Mouse (Mus musculus): ENCODE data around the gene Adap1. TPM values are rescaled to one million over a fixed set of nuclear protein-coding genes. Genes with fewer than 3 reads are reported as not detected.

Gene Adap1
- polyA plus RNA-seq, 1 experiment from 2014 or later, result 13.8 TPM

DNA sequence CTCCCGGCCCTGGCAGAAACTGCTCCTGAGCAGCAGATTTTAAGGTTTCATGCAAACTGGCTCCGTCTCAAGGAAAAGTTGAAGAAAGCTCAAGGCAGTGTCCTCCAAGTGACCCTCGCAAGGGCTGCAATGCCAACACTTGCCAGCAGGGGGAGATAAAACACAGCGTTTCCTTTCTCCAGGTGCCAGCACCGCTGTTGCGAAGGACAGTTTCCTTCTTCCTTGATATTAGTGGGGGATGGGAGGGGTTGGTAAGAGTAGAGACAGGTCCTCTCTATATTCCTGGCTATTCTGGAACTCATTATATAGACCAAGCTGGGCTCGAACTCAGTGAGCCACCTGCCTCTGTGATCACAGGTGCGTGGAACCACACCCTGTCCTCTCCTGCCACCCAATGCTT lies 6.3 kb upstream of the Adap1 start:
- Histone ChIP-seq H3K4me3 (ENCODE audit: low read depth, low read length) (no peak overlapping the region), H3K4me1 (replicated peaks; ENCODE audit: control insufficient read depth, insufficient read depth) (no peaks in the 10 kb centered on the region), H3K4me2 (replicated peaks; ENCODE audit: low read depth) (no peak overlapping the region), H3K9ac (ENCODE audit: low read length) (no peak overlapping the region), H3K27me3 (ENCODE audit: control insufficient read depth, insufficient read depth, low read length) (no peaks in the 10 kb centered on the region), H3K9me3 (ENCODE audit: control insufficient read depth, low read length) (no peaks in the 10 kb centered on the region), H3K27ac (replicated peaks) (peak overlapping the region; percentile 88), H3K36me3 (ENCODE audit: control insufficient read depth, insufficient read depth, low read length) (peaks cover 3% of the 10 kb centered on the region; the same call in 1 of the 2 replicates)
- peak; percentile 99 for TF ChIP-seq CTCF (IDR thresholded peaks at IDR 0.05; ENCODE audit: low read depth)
- TF ChIP-seq EP300 (optimal IDR thresholded peaks at IDR 0.05), result no peak
- 15% methylated on average over 8 of the region's 8 CpGs for WGBS
- peak; percentile 27 for ATAC-seq (ENCODE audit: low FRiP score, low TSS enrichment)
- peak; percentile 91 for DNase-seq (ENCODE audit: low spot score)

GRCm38 (mm10) chr5:139330766-139331165 lies 5.3 kb upstream of the Adap1 start:
- WGBS, result 54% methylated on average over 7 of the region's 7 CpGs
- no peak overlapping the region for H3K4me3 ChIP-seq (ENCODE audit: low read depth, low read length)
- no peak for DNase-seq (ENCODE audit: low spot score)
- H3K27ac ChIP-seq (replicated peaks), result 0 out of 2 replicates have a peak overlapping the region, but pooled peaks have one; percentile 24
- no peaks in the 10 kb centered on the region for H3K4me1 ChIP-seq (replicated peaks; ENCODE audit: control insufficient read depth, insufficient read depth)
- no peak for ATAC-seq (ENCODE audit: low FRiP score, low TSS enrichment)
- H3K9ac ChIP-seq (ENCODE audit: low read length), result no peak overlapping the region
- H3K4me2 ChIP-seq (replicated peaks; ENCODE audit: low read depth), result no peak overlapping the region
- no peak for TF ChIP-seq EP300 (optimal IDR thresholded peaks at IDR 0.05)
- TF ChIP-seq CTCF (IDR thresholded peaks at IDR 0.05; ENCODE audit: low read depth), result no peak
- no peaks in the 10 kb centered on the region for H3K9me3 ChIP-seq (ENCODE audit: control insufficient read depth, low read length)
- H3K27me3 ChIP-seq (ENCODE audit: control insufficient read depth, insufficient read depth, low read length), result no peaks in the 10 kb centered on the region
- H3K36me3 ChIP-seq (ENCODE audit: control insufficient read depth, insufficient read depth, low read length), result no peaks in the 10 kb centered on the region

- TF ChIP-seq EP300 (optimal IDR thresholded peaks at IDR 0.05), result no peak
- no peak for TF ChIP-seq CTCF (IDR thresholded peaks at IDR 0.05; ENCODE audit: low read depth)
- Histone ChIP-seq H3K9ac (ENCODE audit: low read length) (no peak overlapping the region), H3K9me3 (ENCODE audit: control insufficient read depth, low read length) (no peaks in the 10 kb centered on the region), H3K4me2 (replicated peaks; ENCODE audit: low read depth) (no peak overlapping the region), H3K27me3 (ENCODE audit: control insufficient read depth, insufficient read depth, low read length) (no peaks in the 10 kb centered on the region), H3K4me3 (ENCODE audit: low read depth, low read length) (no peak overlapping the region), H3K36me3 (ENCODE audit: control insufficient read depth, insufficient read depth, low read length) (no peaks in the 10 kb centered on the region), H3K27ac (replicated peaks) (no peak overlapping the region), H3K4me1 (replicated peaks; ENCODE audit: control insufficient read depth, insufficient read depth) (0 out of 2 replicates have a peak, but pooled peaks cover 2% of the 10 kb centered on the region)
- ATAC-seq (ENCODE audit: low FRiP score, low TSS enrichment), result no peak
- DNase-seq (ENCODE audit: low spot score), result no peak
- WGBS, result 67% methylated on average over 7 of the region's 7 CpGs
These were observed 2.2 kb upstream of the Adap1 start for GRCm38 (mm10) chr5:139327634-139328020.

DNA sequence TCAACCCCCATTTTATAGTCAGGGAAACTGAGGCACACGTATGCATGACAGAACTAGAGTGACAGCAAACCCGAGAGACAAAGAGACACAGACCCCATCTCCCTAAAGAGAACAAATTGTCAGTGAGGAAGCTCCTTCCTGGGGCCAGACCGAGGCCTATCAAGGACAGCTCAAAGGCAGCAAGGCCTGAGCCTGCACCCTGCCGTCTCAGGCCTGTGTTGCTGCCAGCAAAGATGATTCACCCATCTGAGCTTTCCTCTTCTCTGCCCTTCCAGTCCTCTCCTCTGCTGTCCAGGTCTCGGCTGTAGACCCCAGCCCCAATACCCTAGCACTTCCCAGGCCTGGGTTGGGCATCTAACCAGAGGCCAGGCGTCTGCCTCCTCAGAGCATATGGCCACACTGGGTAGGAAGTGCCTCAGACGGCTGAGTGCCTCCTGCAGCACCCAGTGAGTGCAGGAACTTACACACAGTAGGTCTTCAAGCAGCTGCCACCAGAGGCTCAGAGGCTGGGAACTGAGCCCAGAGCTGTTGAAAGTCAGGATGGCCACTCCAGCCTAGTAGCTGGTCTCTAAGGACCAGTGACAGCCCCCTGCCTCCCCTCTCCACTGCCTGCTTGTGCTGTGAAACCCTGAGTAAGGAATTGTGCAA lies 1.7 kb upstream of the Adap1 start:
- H3K4me3 ChIP-seq (ENCODE audit: low read depth, low read length), result no peak overlapping the region
- no peak overlapping the region for H3K4me2 ChIP-seq (replicated peaks; ENCODE audit: low read depth)
- WGBS, result 75% methylated on average over 7 of the region's 7 CpGs
- H3K9me3 ChIP-seq (ENCODE audit: control insufficient read depth, low read length), result no peaks in the 10 kb centered on the region
- no peaks in the 10 kb centered on the region for H3K27me3 ChIP-seq (ENCODE audit: control insufficient read depth, insufficient read depth, low read length)
- 0 out of 2 replicates have a peak, but pooled peaks cover 2% of the 10 kb centered on the region for H3K4me1 ChIP-seq (replicated peaks; ENCODE audit: control insufficient read depth, insufficient read depth)
- DNase-seq (ENCODE audit: low spot score), result no peak
- TF ChIP-seq CTCF (IDR thresholded peaks at IDR 0.05; ENCODE audit: low read depth) (no peak), EP300 (optimal IDR thresholded peaks at IDR 0.05) (no peak)
- H3K36me3 ChIP-seq (ENCODE audit: control insufficient read depth, insufficient read depth, low read length), result no peaks in the 10 kb centered on the region
- H3K9ac ChIP-seq (ENCODE audit: low read length), result no peak overlapping the region
- no peak overlapping the region for H3K27ac ChIP-seq (replicated peaks)
- ATAC-seq (ENCODE audit: low FRiP score, low TSS enrichment), result no peak

DNA sequence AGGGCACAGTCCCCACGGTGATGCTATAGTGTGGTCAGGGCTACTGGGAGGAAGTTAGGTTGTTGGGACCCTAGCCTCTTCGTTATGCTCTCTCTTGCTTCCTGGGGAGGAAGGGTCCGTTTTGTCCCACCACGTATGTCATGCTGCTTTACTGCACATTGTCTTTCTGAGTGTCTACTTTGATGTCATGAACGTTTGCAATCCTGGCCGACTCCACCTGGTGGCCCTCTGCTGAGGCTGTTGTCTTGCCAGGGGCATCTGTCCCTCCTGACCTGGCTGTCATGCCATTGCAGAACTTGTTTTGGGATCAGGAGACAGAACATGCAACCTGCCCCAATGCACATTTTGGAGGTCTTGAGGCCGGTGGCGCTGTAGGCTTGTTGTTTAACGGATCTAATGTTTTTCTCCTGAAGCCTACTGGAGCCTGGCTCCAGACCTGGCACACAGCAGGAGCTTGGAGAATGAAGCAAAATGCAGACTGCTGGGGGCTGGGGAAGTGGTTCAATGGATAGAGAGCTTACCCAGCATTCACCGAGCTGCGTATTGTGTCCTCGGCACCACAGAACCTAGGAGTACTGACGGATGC lies 782 bp upstream of the Adap1 start:
- Histone ChIP-seq H3K27me3 (ENCODE audit: control insufficient read depth, insufficient read depth, low read length) (no peaks in the 10 kb centered on the region), H3K9me3 (ENCODE audit: control insufficient read depth, low read length) (no peaks in the 10 kb centered on the region), H3K4me3 (ENCODE audit: low read depth, low read length) (no peak overlapping the region), H3K4me1 (replicated peaks; ENCODE audit: control insufficient read depth, insufficient read depth) (0 out of 2 replicates have a peak, but pooled peaks cover 2% of the 10 kb centered on the region), H3K4me2 (replicated peaks; ENCODE audit: low read depth) (no peak overlapping the region; the same call in 1 of the 2 replicates), H3K36me3 (ENCODE audit: control insufficient read depth, insufficient read depth, low read length) (no peaks in the 10 kb centered on the region), H3K9ac (ENCODE audit: low read length) (no peak overlapping the region), H3K27ac (replicated peaks) (no peak overlapping the region)
- TF ChIP-seq CTCF (IDR thresholded peaks at IDR 0.05; ENCODE audit: low read depth), result peak; percentile 46
- no peak for TF ChIP-seq EP300 (optimal IDR thresholded peaks at IDR 0.05)
- DNase-seq (ENCODE audit: low spot score) (no peak), ATAC-seq (ENCODE audit: low FRiP score, low TSS enrichment) (no peak)
- 69% methylated on average over 13 of the region's 13 CpGs for WGBS

Measured in stomach, postnatal 0 days (tissue).